Mouse (Mus musculus): ENCODE measurements around the gene Naaladl2. TPM values are rescaled to one million over a fixed set of nuclear protein-coding genes. Genes with fewer than 3 reads are reported as not detected.
A peak's percentile ranks its signal among the peaks of the same experiment; 100 is the strongest.

The Naaladl2 gene
- total RNA-seq, 2 experiments from 2014 or later = 2.1 TPM; not detected in 1

DNA sequence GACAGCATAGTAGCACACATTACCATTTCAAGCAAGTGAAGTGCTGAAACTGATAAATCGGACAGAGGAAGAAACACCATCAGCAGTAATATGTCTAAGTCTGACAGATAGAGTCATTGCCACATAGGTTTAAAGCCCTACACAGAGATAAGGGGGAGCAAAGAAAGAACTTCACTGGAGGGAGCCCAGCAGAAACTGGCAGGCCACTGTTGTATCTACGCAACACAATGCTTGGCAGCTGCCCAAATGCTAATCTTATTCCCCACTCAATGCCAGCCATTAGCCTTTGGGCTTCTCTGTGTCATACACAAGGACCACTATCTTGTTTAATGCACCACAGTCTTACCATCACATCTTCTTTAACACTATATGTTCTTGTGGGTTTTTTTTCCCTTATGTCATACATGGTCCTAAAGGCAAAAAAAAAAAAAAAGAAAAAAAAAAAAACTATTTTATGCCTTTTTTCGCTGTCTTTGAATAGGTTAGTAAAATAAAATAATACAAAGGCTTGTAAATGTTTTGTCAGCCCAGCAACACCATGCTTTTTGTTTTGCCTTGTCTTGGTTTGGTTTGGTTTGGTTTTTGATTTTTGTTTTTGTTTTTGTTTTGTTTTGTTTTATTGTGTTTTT, 1072.8 kb downstream of the Naaladl2 start:
- no peak for ATAC-seq (replicated peaks; ENCODE audit: low FRiP score, poor library complexity, severe bottlenecking)

- no peak for ATAC-seq (replicated peaks; ENCODE audit: low FRiP score, poor library complexity, severe bottlenecking)
Observed at GRCm38 (mm10) chr3:24070424-24071168, 1073.5 kb downstream of the Naaladl2 start.

- ATAC-seq (replicated peaks; ENCODE audit: low FRiP score, poor library complexity, severe bottlenecking) = no peak
Observed at GRCm38 (mm10) chr3:24048217-24048616, 1095.8 kb downstream of the Naaladl2 start.

DNA sequence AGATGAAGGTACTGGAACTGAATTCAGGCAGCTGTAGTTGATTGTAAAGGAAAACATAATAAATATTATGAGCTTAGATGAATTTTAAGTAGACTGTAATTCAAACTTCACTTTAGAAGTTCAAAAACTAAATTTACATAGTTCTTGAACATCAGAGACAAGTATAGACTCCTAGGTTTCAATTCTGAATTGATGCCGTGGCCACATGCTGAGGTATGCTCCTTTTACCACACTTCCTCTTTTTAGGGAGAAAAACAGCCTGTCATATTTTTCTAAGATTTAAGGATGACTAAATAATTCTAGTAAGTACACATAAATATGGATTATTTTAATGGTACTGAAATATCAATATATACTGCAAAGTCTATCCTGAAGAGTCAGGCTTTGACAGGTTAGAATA, 1142.3 kb downstream of the Naaladl2 start:
- ATAC-seq (replicated peaks; ENCODE audit: low FRiP score, poor library complexity, severe bottlenecking) = no peak

DNA sequence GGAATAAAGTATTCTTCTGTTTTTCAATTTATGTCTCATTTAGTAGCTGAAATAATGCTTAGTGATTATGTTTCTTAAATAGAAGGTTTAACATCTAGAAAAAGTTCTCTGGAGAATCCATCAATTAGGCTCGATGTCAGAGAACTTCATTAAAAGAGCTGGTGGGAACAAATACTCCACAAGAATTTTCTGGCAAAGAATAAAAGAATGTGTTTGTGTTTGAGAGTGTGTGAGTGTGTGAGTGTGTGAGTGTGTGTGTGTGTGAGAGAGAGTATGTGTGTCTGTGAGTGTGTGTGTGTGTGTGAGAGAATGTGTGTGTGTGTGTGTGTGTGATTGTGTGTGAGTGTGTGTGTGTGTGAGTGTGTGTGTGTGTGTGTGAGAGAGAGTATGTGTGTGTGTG, 1170.3 kb downstream of the Naaladl2 start:
- no peak for ATAC-seq (replicated peaks; ENCODE audit: low FRiP score, poor library complexity, severe bottlenecking)

GRCm38 (mm10) chr3:23972747-23973667, 1171.1 kb downstream of the Naaladl2 start:
- no peak for ATAC-seq (replicated peaks; ENCODE audit: low FRiP score, poor library complexity, severe bottlenecking)

- no peak for ATAC-seq (replicated peaks; ENCODE audit: low FRiP score, poor library complexity, severe bottlenecking)
Observed at GRCm38 (mm10) chr3:23962961-23963621, 1181.0 kb downstream of the Naaladl2 start.

GRCm38 (mm10) chr3:23946182-23946581, 1197.9 kb downstream of the Naaladl2 start:
- ATAC-seq (replicated peaks; ENCODE audit: low FRiP score, poor library complexity, severe bottlenecking) = no peak

- no peak for ATAC-seq (replicated peaks; ENCODE audit: low FRiP score, poor library complexity, severe bottlenecking)
Observed at GRCm38 (mm10) chr3:23937299-23937698, 1206.8 kb downstream of the Naaladl2 start.

DNA sequence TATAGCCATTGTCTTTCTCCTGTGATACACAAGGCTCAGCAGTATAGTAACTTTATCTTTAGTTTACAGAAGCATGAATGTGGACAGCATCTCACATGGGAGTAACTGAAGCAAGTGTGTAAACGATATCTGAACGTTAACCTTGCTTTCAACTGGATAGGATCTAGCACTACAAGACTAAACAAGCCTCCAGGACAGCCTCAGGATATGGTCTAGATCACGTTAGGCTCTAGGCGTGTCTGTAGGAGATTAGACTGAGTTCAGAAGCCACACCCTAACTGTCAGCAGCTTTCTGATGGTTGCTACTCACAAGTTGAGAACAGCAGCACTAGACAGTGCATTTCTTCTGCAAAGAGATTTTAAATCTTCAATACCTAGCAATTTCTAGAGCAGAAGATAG, 1216.0 kb downstream of the Naaladl2 start:
- peak; percentile 84 for ATAC-seq (replicated peaks; ENCODE audit: low FRiP score, poor library complexity, severe bottlenecking)

DNA sequence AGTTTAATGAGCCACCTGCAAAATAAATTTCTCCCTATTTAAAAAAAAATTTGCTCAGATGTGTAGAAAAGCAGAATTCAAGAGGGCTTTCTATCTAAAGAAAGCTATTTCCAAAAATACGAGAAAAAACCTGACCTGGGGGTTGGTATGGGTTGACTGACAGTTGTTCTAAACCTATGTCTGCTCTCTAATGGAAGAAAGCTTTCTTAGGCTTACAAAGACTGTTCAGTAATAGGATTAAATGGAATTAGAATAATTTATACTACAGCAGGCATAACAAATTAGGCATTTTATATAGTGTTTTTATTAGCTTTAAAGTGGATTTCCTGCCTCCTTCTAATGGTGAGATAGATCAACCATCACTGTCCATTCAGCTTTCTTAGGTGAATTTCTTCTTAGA, 1236.4 kb downstream of the Naaladl2 start:
- ATAC-seq (replicated peaks; ENCODE audit: low FRiP score, poor library complexity, severe bottlenecking) = no peak

- ATAC-seq (replicated peaks; ENCODE audit: low FRiP score, poor library complexity, severe bottlenecking) = no peak
Observed at GRCm38 (mm10) chr3:23865688-23866087, 1278.4 kb downstream of the Naaladl2 start.

DNA sequence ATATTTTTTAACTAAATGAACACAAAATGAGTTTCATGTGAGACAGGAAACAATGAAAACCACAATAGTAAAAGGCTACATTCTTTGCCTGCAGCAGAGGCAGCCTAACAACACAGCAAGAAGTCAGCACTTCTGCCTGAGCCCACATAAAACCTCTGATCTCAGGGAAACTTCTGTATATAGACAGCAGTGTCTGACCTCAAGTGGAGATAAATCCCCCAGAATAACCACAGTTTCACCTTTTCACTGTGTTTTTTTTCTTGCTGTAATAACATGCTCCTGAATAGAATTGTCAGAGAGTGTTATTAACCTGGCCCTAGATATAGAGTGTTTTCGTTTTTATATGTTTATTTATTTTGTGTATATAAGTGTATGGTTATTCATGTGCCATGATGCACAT, 1286.8 kb downstream of the Naaladl2 start:
- no peak for ATAC-seq (replicated peaks; ENCODE audit: low FRiP score, poor library complexity, severe bottlenecking)

DNA sequence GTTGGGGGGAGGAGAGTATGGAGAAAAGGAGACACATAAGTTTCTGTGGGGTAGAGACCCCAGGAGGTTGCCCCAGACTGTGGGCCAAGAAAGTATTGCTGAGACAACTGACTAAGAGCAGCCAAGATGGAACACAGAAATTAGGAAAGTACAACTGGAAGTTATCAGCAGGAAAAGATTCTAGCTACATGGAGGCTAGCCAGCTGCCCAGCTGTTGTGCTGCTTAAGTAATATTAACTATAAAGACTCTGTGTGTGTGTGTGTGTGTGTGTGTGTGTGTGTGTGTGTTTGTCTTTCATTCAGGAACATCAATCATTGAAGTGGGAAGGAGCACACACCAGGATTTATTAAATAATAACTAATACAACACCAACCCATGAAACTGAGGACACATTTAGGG, 1326.5 kb downstream of the Naaladl2 start:
- ATAC-seq (replicated peaks; ENCODE audit: low FRiP score, poor library complexity, severe bottlenecking) = no peak

DNA sequence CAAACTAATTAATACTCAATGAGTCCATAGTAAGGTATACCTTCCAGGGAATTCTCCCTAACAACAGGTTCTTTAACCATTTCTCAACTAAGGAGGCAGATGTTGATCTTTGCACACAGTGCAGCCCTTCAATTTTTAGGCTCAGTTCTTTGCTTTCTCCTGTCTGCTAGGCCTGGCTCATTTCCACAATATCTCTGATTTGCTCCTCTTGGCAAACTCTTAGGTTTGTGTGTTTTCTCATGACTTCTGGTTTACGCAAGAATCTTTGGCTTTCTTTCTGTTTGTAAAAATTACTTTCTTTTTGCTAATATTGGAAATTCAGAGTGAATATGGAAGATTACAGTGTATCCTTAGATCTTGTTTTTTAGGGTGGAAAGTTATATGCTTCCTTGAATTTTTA, 1385.3 kb downstream of the Naaladl2 start:
- no peak for ATAC-seq (replicated peaks; ENCODE audit: low FRiP score, poor library complexity, severe bottlenecking)

All from erythroid progenitor cell, adult 5-6 weeks (primary cell).